Mouse (Mus musculus) intestine, embryonic 15.5 days (tissue): Measurements from ENCODE around the gene Slc44a2. TPM values are rescaled to one million over a fixed set of nuclear protein-coding genes. Genes with fewer than 3 reads are reported as not detected.

Experiments used
- polyA plus RNA-seq: library from polyadenylated mRNA; unstranded; fragments of >200 nt; fragmentation: Nextera tagmentation; extraction: Ambion mirVana; gene quantifications from 2 replicates; pipeline ENCODE4 v1.2.1, GENCODE M21; 2015

The Slc44a2 gene
- polyA plus RNA-seq, 1 experiment from 2014 or later = 52.0 TPM

Other genes starting within 250 kb of the Slc44a2 start
- gene Gm49373, start 247.6 kb upstream of the Slc44a2 start, polyA plus RNA-seq = 0.40 and 0.59 TPM in 2 replicates
- gene Fdx1l, start 247.1 kb upstream of the Slc44a2 start, polyA plus RNA-seq = 57.3 and 68.2 TPM in 2 replicates
- 1.0 and 2.4 TPM in 2 replicates for gene Gm38431, start 228.7 kb upstream of the Slc44a2 start, polyA plus RNA-seq
- 64.5 and 66.5 TPM in 2 replicates for gene Raver1, start 228.7 kb upstream of the Slc44a2 start, polyA plus RNA-seq
- gene Tyk2, start 189.5 kb upstream of the Slc44a2 start, polyA plus RNA-seq = 13.6 and 15.7 TPM in 2 replicates
- 276 and 280 TPM in 2 replicates for gene Cdc37, start 170.7 kb upstream of the Slc44a2 start, polyA plus RNA-seq
- 6.0 and 6.8 TPM in 2 replicates for gene Pde4a, start 155.0 kb upstream of the Slc44a2 start, polyA plus RNA-seq
- 55.8 and 59.8 TPM in 2 replicates for gene Keap1, start 81.3 kb upstream of the Slc44a2 start, polyA plus RNA-seq
- gene S1pr5, start 72.3 kb upstream of the Slc44a2 start, polyA plus RNA-seq = not detected in 2 replicates
- gene Atg4d, start 55.4 kb upstream of the Slc44a2 start, polyA plus RNA-seq = 50.0 and 55.1 TPM in 2 replicates
- 11.1 and 15.4 TPM in 2 replicates for gene Kri1, start 32.7 kb upstream of the Slc44a2 start, polyA plus RNA-seq
- 38.4 and 42.1 TPM in 2 replicates for gene Cdkn2d, start 29.3 kb upstream of the Slc44a2 start, polyA plus RNA-seq
- gene Ap1m2, start 8.4 kb upstream of the Slc44a2 start, polyA plus RNA-seq = 106 and 115 TPM in 2 replicates
- gene Ilf3, start 47.2 kb downstream of the Slc44a2 start, polyA plus RNA-seq = 143 and 150 TPM in 2 replicates
- gene Qtrt1, start 91.1 kb downstream of the Slc44a2 start, polyA plus RNA-seq = 57.0 and 60.5 TPM in 2 replicates
- gene Dnm2, start 104.2 kb downstream of the Slc44a2 start, polyA plus RNA-seq = 70.6 and 75.7 TPM in 2 replicates
- 77.7 and 84.5 TPM in 2 replicates for gene Tmed1, start 189.6 kb downstream of the Slc44a2 start, polyA plus RNA-seq
- gene AB124611, start 205.5 kb downstream of the Slc44a2 start, polyA plus RNA-seq = 2.5 and 3.0 TPM in 2 replicates
- gene Carm1, start 226.2 kb downstream of the Slc44a2 start, polyA plus RNA-seq = 41.4 and 42.2 TPM in 2 replicates